Mouse (Mus musculus) kidney, postnatal 10 days (tissue): ENCODE results near the gene Dkkl1.
A peak's percentile ranks its signal among the peaks of the same experiment; 100 is the strongest.

Experiments used
- DNase-seq: peaks from one replicate; pipeline ENCODE4 v3.0.0; 2021; ENCODE audit warnings: mixed read lengths

The Dkkl1 gene

DNA sequence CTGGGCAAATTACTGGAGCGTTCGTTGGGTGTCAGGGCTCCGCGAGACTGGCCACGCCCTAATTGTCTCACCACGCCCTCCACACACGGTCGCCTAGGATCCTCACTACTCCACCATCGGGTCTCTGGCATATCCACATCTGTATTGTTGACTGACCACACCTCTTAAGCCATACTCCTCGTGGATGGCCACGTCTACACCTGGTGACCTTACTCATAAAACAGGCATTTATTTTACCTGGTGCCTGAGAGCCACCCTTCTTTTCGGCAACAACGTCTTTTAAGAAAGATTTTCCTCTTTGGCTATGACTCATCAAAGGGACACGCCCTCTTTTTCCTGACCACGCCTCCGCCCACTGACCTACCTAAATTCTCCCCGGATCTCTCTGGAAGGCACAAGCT, at the start of gene Dkkl1:
Dkkl1 (minus strand) TSS at position 297 of the 401 bp plus-strand sequence.
- DNase-seq: no peak

DNA sequence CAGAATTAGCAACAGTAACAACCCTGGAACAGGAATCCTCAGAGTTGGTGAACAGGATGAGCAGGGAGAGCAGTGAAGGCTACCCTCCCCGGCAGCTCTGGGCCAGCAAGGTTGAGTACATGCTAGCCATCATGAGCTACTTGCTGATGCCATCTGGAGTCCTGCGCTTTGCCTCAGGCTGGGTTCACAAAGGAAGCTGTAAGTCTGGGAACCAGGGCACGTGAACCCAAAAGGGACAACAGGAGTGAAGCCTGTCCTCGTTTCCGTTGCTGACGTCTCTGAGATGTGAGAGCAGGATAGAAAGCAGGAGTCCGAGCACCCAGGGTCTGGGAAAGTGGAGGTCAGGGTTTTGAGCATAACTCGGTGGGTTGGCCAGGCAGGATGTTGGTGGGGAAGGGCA, 47.3 kb upstream of the Dkkl1 start:
- no peak for DNase-seq

- DNase-seq: no peak
These were observed 45.3 kb upstream of the Dkkl1 start for GRCm38 (mm10) chr7:45257063-45257840.

DNA sequence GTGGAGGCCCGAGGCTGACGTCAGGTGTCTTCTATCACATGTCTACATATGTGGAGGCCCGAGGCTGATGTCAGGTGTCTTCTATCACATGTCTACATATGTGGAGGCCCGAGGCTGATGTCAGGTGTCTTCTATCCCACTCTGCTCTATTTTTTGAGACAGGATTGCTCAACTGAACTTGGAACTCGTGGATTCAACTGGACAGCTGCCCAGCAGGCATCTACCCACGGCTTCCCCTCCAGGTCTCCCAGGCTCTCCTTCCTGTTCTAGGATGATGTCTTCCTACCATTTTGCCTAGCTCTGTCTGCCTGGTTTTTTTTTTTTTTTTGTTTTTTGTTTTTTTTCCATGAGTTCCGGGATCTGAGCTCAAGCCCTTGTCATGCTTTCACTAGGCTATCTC, 43.9 kb upstream of the Dkkl1 start:
- DNase-seq: peak; percentile 34

- DNase-seq: no peak
These were observed 41.9 kb upstream of the Dkkl1 start for GRCm38 (mm10) chr7:45253806-45254205.

- DNase-seq: no peak
These were observed 35.7 kb upstream of the Dkkl1 start for GRCm38 (mm10) chr7:45247666-45248065.

DNA sequence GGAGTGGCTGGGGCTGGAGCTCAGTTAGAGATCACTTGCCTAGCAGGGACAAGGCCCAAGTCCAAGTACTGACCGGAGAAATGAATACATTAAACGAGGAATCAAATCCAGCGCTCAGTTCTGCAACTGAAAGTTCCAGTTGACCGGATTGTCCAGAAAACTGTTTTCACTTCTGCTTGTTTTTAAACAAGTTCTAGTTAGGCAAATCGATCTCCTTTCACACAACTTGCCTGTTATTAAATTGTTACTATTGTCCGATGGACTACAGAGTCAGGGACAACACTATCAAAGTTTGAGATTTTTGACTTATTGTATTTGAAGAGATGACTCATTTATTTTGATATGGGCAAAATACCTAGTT, 29.4 kb upstream of the Dkkl1 start:
- DNase-seq: no peak

DNA sequence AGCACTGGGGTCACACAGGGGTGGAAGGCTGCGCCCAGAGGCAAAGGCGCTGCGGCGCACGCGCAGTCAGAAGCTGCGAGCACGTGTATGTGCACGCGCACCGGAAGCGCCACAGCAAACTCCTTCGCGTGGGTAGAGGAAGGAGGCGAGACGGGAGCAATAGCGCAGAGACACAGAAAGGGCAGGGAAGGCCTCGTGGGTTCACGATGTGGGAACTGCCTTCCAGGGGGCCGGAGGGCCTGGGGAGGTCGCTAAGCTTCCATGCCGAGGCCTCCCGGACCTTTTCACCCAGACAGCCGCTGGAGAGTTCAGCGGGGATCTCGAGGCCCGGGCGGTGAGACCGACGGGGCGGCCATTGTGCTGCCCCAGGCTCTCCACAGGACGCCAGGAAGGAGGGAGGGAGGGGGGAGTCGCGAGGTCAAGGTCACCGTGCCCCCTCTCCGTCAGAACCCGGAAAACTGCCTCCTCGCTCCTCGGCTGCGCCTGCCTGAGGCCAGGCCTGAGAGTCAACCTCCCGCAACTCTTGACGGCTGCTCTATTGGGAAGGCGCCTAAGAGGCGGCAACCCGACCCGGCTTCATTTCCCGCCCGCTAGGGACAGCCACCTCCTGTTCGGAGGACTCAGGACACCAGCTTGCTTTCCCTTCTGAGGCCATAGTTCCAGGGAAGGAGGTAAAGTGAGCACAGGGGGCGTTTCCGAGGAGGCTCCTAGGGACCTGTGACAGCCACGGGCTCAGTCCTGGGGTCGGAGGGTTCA, 28.9 kb upstream of the Dkkl1 start, which contains the start of gene Slc6a16:
Slc6a16 (plus strand) TSS at position 453 of the 756 bp plus-strand sequence.
- DNase-seq: peak; percentile 60

GRCm38 (mm10) chr7:45240109-45240508, 28.2 kb upstream of the Dkkl1 start:
- DNase-seq: no peak

GRCm38 (mm10) chr7:45238723-45239496, 27.0 kb upstream of the Dkkl1 start, which contains the start of gene Cd37:
TSS of gene Cd37 (minus strand) at chr7:45239115.
- DNase-seq: no peak

GRCm38 (mm10) chr7:45237747-45238699, 26.1 kb upstream of the Dkkl1 start:
- no peak for DNase-seq

DNA sequence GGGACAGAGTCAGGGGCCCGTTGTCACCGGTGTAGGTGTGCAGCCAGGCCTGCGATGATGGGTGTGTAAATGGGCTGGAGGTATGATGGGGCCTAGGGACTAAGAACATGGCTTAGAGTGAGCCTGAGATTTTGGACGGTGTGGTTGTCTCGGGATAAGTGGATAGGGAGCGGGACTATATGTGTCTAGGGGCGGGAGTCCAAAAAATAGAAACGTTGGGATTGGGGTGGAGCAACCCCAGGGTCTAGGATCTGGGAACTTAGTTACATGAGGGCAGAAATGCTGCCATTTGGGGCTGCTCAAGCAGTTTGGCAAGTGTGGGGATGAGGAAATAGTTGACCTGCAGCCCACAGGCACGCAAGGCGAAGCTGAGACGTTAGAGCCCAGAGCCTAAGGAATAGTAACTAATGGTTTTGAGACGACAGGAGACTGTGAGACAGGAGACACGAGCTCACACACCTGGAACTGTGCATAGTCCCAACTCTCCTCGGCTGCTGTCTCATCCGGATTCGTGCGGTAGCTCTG, 23.8 kb upstream of the Dkkl1 start:
- DNase-seq: no peak

GRCm38 (mm10) chr7:45234922-45235571, 23.1 kb upstream of the Dkkl1 start:
- DNase-seq: peak; percentile 63

DNA sequence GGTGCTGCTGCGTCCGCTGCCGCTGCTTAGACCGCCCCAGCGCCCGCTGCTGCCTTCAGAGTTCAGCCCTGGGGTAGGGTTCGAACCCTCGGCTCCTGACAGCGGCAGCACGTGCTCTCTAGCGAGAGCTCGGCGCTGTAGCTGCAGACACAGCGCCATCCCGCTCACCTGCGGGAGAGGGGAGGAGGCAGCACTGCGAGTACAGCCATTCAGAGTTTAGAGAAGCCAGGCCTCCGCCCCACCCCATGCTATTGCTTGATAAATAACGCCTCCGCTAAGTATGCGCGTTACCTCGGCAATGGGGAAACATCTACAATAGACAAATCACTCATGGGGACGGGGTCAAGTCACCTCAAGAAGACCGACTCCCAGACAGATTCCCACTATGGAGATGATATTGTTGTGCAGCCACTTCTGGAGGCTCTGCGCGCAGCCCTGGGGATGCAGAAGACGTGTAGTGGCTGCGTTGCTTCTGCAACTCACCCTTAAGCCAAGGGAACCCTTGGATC, 22.4 kb upstream of the Dkkl1 start:
- DNase-seq: no peak

DNA sequence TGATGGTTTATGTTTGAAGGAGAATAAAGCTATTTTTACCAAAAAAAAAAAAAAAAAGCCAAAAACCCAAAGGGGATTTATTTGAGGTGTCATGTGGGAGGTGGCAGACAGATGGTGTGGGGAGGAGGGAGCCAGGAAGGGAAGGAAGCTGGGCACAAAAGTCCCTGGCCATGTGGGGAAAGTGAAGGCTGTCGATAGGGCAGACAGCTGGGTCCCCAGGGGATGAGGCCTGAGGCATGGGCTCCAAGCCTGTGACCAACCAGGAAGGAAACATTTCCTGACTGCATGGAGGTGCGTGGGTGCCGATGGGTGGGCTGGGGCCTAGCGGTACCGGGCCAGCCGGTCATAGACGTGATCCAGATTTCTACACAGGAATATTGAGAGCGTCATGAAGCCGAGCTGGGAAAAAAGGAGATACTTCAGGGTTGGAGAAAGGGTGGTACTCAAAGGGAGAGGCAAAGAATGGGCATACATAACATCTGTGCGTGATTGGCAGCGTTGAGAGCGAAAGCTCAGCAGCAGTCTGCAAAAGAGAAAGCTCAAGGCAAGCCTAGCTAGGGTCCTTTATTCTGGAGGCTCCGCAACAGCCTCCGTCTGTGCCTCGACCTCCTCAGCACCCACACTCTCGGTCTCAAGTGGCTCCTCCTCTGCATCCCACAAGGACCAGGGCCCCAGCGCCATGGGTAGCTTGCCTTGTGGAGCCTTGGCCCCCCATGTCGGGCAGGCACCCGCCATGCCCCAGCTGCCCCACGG, 21.8 kb upstream of the Dkkl1 start:
- peak; percentile 39 for DNase-seq

GRCm38 (mm10) chr7:45232716-45233465, 20.9 kb upstream of the Dkkl1 start:
- no peak for DNase-seq

DNA sequence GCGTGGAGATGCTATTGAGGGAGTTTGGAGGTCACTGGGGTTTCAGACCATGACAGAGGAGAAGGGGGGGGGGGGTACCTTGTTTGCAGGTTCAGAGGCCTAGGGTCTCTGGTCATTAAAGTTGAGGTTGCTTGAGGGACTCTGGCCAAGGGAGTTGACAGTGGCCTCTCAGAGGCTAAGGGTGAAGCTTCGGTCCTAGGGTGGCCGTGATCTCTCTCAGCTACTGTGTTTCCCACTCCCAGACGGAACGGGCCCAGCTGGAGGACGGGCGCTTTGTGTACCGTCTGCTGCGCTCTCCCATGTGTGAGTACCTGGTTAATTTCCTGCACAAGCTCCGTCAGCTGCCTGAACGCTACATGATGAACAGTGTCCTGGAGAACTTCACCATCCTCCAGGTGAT, 20.0 kb upstream of the Dkkl1 start:
- no peak for DNase-seq

DNA sequence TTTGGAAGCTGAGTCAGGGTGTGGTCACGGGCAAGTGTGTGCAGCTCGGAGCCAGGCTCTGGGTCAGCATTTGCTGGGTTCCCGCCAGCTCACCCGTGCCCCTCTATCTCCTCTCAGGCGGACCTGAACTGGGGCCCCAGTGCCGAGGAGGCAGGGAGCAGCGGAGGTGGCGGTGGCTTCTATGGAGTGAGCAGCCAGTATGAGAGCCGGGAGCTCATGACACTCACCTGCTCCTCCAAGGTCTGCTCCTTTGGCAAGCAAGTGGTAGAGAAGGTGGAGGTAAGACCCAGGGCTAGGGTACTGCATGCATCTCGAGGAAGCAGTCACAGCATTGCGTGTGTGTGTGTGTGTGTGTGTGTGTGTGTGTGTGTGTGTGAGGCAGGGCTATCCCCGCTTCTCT, 19.2 kb upstream of the Dkkl1 start:
- no peak for DNase-seq

DNA sequence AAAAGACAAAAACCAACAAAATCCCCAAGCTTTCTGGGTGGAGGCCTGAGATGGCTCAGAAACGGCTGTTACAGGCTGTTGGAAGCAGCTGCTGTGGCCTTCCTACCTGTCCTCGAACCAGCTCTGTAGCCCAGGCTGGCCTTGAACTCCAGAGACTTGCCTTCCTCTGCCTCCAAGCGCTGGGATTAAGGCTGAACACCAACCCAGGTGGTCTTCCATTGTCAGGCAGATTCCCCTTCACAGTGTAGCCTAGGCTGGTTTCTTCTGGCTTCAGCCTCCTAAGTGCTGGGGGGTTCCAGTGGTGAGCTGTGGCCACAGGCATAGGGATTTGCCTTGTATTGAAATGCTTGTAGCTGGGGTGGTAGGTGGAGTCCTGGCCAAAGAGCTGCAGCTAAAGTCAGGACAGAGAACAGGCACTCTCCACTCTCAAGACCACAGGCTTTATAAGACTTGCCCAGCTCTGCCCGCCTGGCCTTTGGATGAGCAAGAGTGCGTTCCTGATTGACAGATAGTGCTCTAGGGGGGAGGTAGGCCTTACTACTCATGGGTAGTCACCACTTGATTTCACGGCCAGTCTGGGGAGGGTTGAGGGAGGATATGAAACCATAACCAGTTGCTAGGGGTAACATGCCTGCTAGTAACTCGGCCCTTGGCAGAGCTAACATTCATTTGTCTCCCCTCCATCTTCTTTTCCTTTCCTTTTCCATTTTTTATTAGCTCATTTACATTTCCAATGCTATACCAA, 17.7 kb upstream of the Dkkl1 start:
- no peak for DNase-seq
